Mouse (Mus musculus): Measurements from ENCODE around the gene Mapk13. TPM values are rescaled to one million over a fixed set of nuclear protein-coding genes. Genes with fewer than 3 reads are reported as not detected.
A peak's percentile ranks its signal among the peaks of the same experiment; 100 is the strongest.

Gene Mapk13
- total and polyA plus RNA-seq, 3 experiments, result 0.04 to 1.4 TPM; not detected in 1

GRCm38 (mm10) chr17:28756447-28756846, 12.7 kb upstream of the Mapk13 start:
- no peak for TF ChIP-seq CTCF (IDR thresholded peaks at IDR 0.05 in 2 of 3, conservative IDR thresholded peaks at IDR 0.05 in 1 of 3; ENCODE audit: control insufficient read depth in 1 of 3, insufficient read depth in 1 of 3, low read depth in 2 of 3, low read length in 3 of 3, poor library complexity in 1 of 3, severe bottlenecking in 1 of 3)
- no peak for TF ChIP-seq MYB (IDR thresholded peaks at IDR 0.05; ENCODE audit: low read depth, low read length)
- no peak for TF ChIP-seq HCFC1 (IDR thresholded peaks at IDR 0.05; ENCODE audit: low read depth, low read length)
- TF ChIP-seq USF2 (IDR thresholded peaks at IDR 0.05; ENCODE audit: borderline replicate concordance in 1 of 2, insufficient read depth in 1 of 2, low read depth in 1 of 2, low read length in 2 of 2), result no peak
- no peak for TF ChIP-seq ZNF384 (IDR thresholded peaks at IDR 0.05; ENCODE audit: low read depth, low read length)
- no peak for TF ChIP-seq ZMIZ1 (IDR thresholded peaks at IDR 0.05; ENCODE audit: low read depth, low read length)
- TF ChIP-seq MAFK (IDR thresholded peaks at IDR 0.05; ENCODE audit: borderline replicate concordance, low read depth, low read length), result no peak
- TF ChIP-seq TBP (IDR thresholded peaks at IDR 0.05; ENCODE audit: low read depth, low read length), result no peak
- Histone ChIP-seq H3K4me1 (ENCODE audit: control insufficient read depth in 1 of 2, insufficient read depth in 2 of 2, low read length in 2 of 2) (no peaks in the 10 kb centered on the region), H3K9me3 (replicated peaks; ENCODE audit: insufficient read depth, low read length) (no peaks in the 10 kb centered on the region), H3K79me2 (ENCODE audit: control insufficient read depth, insufficient read depth, low read length, poor library complexity) (no peaks in the 10 kb centered on the region), H3K36me3 (ENCODE audit: control insufficient read depth in 1 of 2, insufficient read depth in 2 of 2, low read length in 2 of 2) (no peaks in the 10 kb centered on the region), H3K27me3 (ENCODE audit: control insufficient read depth in 1 of 2, insufficient read depth in 2 of 2, low read length in 2 of 2) (no peaks in the 10 kb centered on the region), H3K27ac (ENCODE audit: control insufficient read depth, low read depth, low read length) (no peak overlapping the region), H3K9ac (ENCODE audit: control insufficient read depth, low read depth, low read length, poor library complexity, severe bottlenecking) (no peak overlapping the region), H3K4me3 (ENCODE audit: control insufficient read depth in 1 of 2, insufficient read depth in 1 of 2, low read depth in 2 of 2, low read length in 2 of 2) (no peak overlapping the region)
- DNase-seq (ENCODE audit: low read depth, low spot score), result no peak

- Histone ChIP-seq H3K9ac (ENCODE audit: control insufficient read depth, low read depth, low read length, poor library complexity, severe bottlenecking) (no peak overlapping the region), H3K9me3 (replicated peaks; ENCODE audit: insufficient read depth, low read length) (no peaks in the 10 kb centered on the region)
- TF ChIP-seq ELF1 (IDR thresholded peaks at IDR 0.05; ENCODE audit: low read depth, low read length) (no peak), UBTF (IDR thresholded peaks at IDR 0.05; ENCODE audit: borderline replicate concordance, insufficient read depth, low read depth, low read length) (no peak), MAX (IDR thresholded peaks at IDR 0.05; ENCODE audit: low read length) (no peak), USF2 (IDR thresholded peaks at IDR 0.05; ENCODE audit: borderline replicate concordance in 1 of 2, insufficient read depth in 1 of 2, low read depth in 1 of 2, low read length in 2 of 2) (no peak)
These were observed 11.6 kb upstream of the Mapk13 start for GRCm38 (mm10) chr17:28757470-28757869.

GRCm38 (mm10) chr17:28760736-28761312, 8.3 kb upstream of the Mapk13 start:
- H3K9me3 ChIP-seq (replicated peaks; ENCODE audit: insufficient read depth, low read length), result no peaks in the 10 kb centered on the region
- no peaks in the 10 kb centered on the region for H3K79me2 ChIP-seq (ENCODE audit: control insufficient read depth, insufficient read depth, low read length, poor library complexity)
- H3K9ac ChIP-seq (ENCODE audit: control insufficient read depth, low read depth, low read length, poor library complexity, severe bottlenecking), result no peak overlapping the region
- H3K36me3 ChIP-seq (ENCODE audit: control insufficient read depth in 1 of 2, insufficient read depth in 2 of 2, low read length in 2 of 2), result no peaks in the 10 kb centered on the region
- no peak for DNase-seq (ENCODE audit: low read depth, low spot score)
- H3K27me3 ChIP-seq (ENCODE audit: control insufficient read depth in 1 of 2, insufficient read depth in 2 of 2, low read length in 2 of 2), result no peaks in the 10 kb centered on the region
- H3K4me1 ChIP-seq (ENCODE audit: control insufficient read depth in 1 of 2, insufficient read depth in 2 of 2, low read length in 2 of 2), result no peaks in the 10 kb centered on the region
- TF ChIP-seq BHLHE40 (IDR thresholded peaks at IDR 0.05; ENCODE audit: borderline replicate concordance, low read depth, low read length), result no peak
- no peak for TF ChIP-seq CHD2 (IDR thresholded peaks at IDR 0.05; ENCODE audit: low read length)
- TF ChIP-seq JUND (IDR thresholded peaks at IDR 0.05; ENCODE audit: low read depth, low read length), result no peak
- no peak for TF ChIP-seq TBP (IDR thresholded peaks at IDR 0.05; ENCODE audit: low read depth, low read length)
- no peak for TF ChIP-seq MYB (IDR thresholded peaks at IDR 0.05; ENCODE audit: low read depth, low read length)
- TF ChIP-seq ZC3H11A (IDR thresholded peaks at IDR 0.05; ENCODE audit: low read depth, low read length), result no peak
- TF ChIP-seq ZKSCAN1 (IDR thresholded peaks at IDR 0.05; ENCODE audit: low read depth, low read length), result no peak
- no peak for TF ChIP-seq MAX (IDR thresholded peaks at IDR 0.05; ENCODE audit: low read length)
- TF ChIP-seq TAL1 (IDR thresholded peaks at IDR 0.05; ENCODE audit: low read length), result no peak
- TF ChIP-seq USF2 (IDR thresholded peaks at IDR 0.05; ENCODE audit: borderline replicate concordance in 1 of 2, insufficient read depth in 1 of 2, low read depth in 1 of 2, low read length in 2 of 2), result no peak
- no peak for TF ChIP-seq NRF1 (IDR thresholded peaks at IDR 0.05; ENCODE audit: insufficient read depth, low read depth, low read length, poor library complexity, severe bottlenecking)
- TF ChIP-seq E2F4 (IDR thresholded peaks at IDR 0.05; ENCODE audit: borderline replicate concordance, low read depth, low read length), result no peak
- no peak for TF ChIP-seq CTCF (IDR thresholded peaks at IDR 0.05 in 2 of 3, conservative IDR thresholded peaks at IDR 0.05 in 1 of 3; ENCODE audit: control insufficient read depth in 1 of 3, insufficient read depth in 1 of 3, low read depth in 2 of 3, low read length in 3 of 3, poor library complexity in 1 of 3, severe bottlenecking in 1 of 3)
- TF ChIP-seq MAFK (IDR thresholded peaks at IDR 0.05; ENCODE audit: borderline replicate concordance, low read depth, low read length), result no peak
- no peak overlapping the region for H3K4me3 ChIP-seq (ENCODE audit: control insufficient read depth in 1 of 2, insufficient read depth in 1 of 2, low read depth in 2 of 2, low read length in 2 of 2)
- H3K27ac ChIP-seq (ENCODE audit: control insufficient read depth, low read depth, low read length), result no peak overlapping the region

More at GRCm38 (mm10) chr17:28757470-28757869, 11.6 kb upstream of the Mapk13 start:
- Histone ChIP-seq H3K4me1 (ENCODE audit: control insufficient read depth in 1 of 2, insufficient read depth in 2 of 2, low read length in 2 of 2) (no peaks in the 10 kb centered on the region), H3K27me3 (ENCODE audit: control insufficient read depth in 1 of 2, insufficient read depth in 2 of 2, low read length in 2 of 2) (no peaks in the 10 kb centered on the region), H3K36me3 (ENCODE audit: control insufficient read depth in 1 of 2, insufficient read depth in 2 of 2, low read length in 2 of 2) (no peaks in the 10 kb centered on the region), H3K79me2 (ENCODE audit: control insufficient read depth, insufficient read depth, low read length, poor library complexity) (no peaks in the 10 kb centered on the region), H3K4me3 (ENCODE audit: control insufficient read depth in 1 of 2, insufficient read depth in 1 of 2, low read depth in 2 of 2, low read length in 2 of 2) (no peak overlapping the region), H3K27ac (ENCODE audit: control insufficient read depth, low read depth, low read length) (no peak overlapping the region)
- DNase-seq (ENCODE audit: low read depth, low spot score), result peak; percentile 41

All from MEL (cell line).